Mouse (Mus musculus) spleen, adult 2 months (tissue): Measurements from ENCODE around the gene Trim16.

ENCODE experiments used
- CTCF ChIP-seq: fragments of 200-500 bp; IDR thresholded peaks from 2 replicates; pipeline ENCODE4 v1.5.1; 2011; ENCODE audit warnings: mild to moderate bottlenecking, inconsistent platforms; ENCODE audit not compliant: insufficient read depth, insufficient read length, insufficient replicate concordance; ENCODE audit errors: extremely low read depth
- POLR2A ChIP-seq: fragments of 200-500 bp; IDR thresholded peaks from 2 replicates; pipeline ENCODE4 v1.6.1; 2011; ENCODE audit warnings: low read depth, low read length, inconsistent platforms

DNA sequence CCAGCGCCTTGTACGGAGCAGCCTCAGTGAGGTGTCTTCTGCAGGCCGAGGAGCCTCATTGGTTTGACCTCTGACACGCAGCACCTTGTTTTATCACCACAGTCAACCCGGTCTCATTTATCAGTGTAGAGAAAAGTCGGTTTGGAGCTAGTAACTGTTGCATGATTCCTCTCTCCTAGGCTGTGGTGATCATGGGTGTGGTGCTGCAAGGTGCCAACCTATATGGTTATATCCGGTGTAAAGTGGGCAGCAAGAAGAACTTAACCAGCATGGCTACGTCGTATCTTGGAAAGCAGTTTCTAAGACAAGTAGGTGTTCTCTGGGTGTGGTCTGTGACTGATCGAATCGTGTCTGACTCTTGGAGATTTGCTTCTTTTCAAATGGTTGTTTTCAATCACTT lies 71.7 kb downstream of the Trim16 start:
- TF ChIP-seq CTCF (no peak), POLR2A (no peak)
